Mouse (Mus musculus) cerebellum, postnatal 10 days (tissue): ENCODE measurements around the gene Kank3.

Source experiments
- DNase-seq, 2 experiments: peaks; one replicate each; pipeline ENCODE4 v3.0.0; 2021; ENCODE audit warnings: mixed read lengths in 2 of 2

Gene Kank3

GRCm38 (mm10) chr17:33810334-33811141 lies at the start of gene Kank3:
TSS of gene Kank3 (plus strand) at chr17:33810519.
- peak; percentile 96 to 97 for DNase-seq

- DNase-seq: no peak
These were observed 43.9 kb upstream of the Kank3 start for GRCm38 (mm10) chr17:33766389-33766788.

GRCm38 (mm10) chr17:33771617-33772016 lies 38.7 kb upstream of the Kank3 start:
- DNase-seq: no peak

GRCm38 (mm10) chr17:33773426-33773825 lies 36.9 kb upstream of the Kank3 start:
- DNase-seq: no peak

GRCm38 (mm10) chr17:33773871-33774572 lies 36.3 kb upstream of the Kank3 start:
- DNase-seq: no peak

- no peak for DNase-seq
These were observed 35.7 kb upstream of the Kank3 start for GRCm38 (mm10) chr17:33774573-33775155.

- no peak for DNase-seq
These were observed 35.0 kb upstream of the Kank3 start for GRCm38 (mm10) chr17:33775287-33775686.

- peak; percentile 84 to 89 for DNase-seq
These were observed 30.9 kb upstream of the Kank3 start for GRCm38 (mm10) chr17:33779271-33779966.

- no peak for DNase-seq
These were observed 30.4 kb upstream of the Kank3 start for GRCm38 (mm10) chr17:33779967-33780295.

GRCm38 (mm10) chr17:33780431-33780830 lies 29.9 kb upstream of the Kank3 start:
- peak; percentile 16 to 44 for DNase-seq

- DNase-seq: peak; percentile 29 to 51
These were observed 29.0 kb upstream of the Kank3 start, which contains the start of gene Angptl4 for GRCm38 (mm10) chr17:33781124-33781977. TSS of gene Angptl4 (minus strand) at chr17:33781830.

- DNase-seq: no peak
These were observed 28.3 kb upstream of the Kank3 start for GRCm38 (mm10) chr17:33782067-33782466.

GRCm38 (mm10) chr17:33783408-33783807 lies 26.9 kb upstream of the Kank3 start:
- peak; percentile 40 to 56 for DNase-seq

GRCm38 (mm10) chr17:33784939-33785338 lies 25.4 kb upstream of the Kank3 start:
- DNase-seq: no peak

GRCm38 (mm10) chr17:33786375-33786774 lies 23.9 kb upstream of the Kank3 start:
- no peak for DNase-seq

- no peak for DNase-seq
These were observed 21.6 kb upstream of the Kank3 start for GRCm38 (mm10) chr17:33788732-33789131.

GRCm38 (mm10) chr17:33798306-33798705 lies 12.0 kb upstream of the Kank3 start:
- no peak for DNase-seq

- DNase-seq: no peak
These were observed 11.0 kb upstream of the Kank3 start for GRCm38 (mm10) chr17:33799277-33799676.

- DNase-seq: no peak
These were observed 8.1 kb upstream of the Kank3 start for GRCm38 (mm10) chr17:33802221-33802620.

- DNase-seq: no peak
These were observed 6.1 kb upstream of the Kank3 start for GRCm38 (mm10) chr17:33804205-33804604.

- DNase-seq: no peak
These were observed 5.6 kb upstream of the Kank3 start for GRCm38 (mm10) chr17:33804745-33805144.
